Mouse (Mus musculus): ENCODE data around the gene Hist1h2bm. TPM values are rescaled to one million over a fixed set of nuclear protein-coding genes. Genes with fewer than 3 reads are reported as not detected.
A peak's percentile ranks its signal among the peaks of the same experiment; 100 is the strongest.
"Not testable (repeated sequence)": the region's sequence is repeated elsewhere in the genome, so short reads cannot be mapped to it uniquely, and the experiment has no call there.

Hist1h2bm gene
- polyA plus RNA-seq, 1 experiment from 2014 or later: 1.4 TPM

- peak; percentile 78 for ATAC-seq (ENCODE audit: insufficient number of reproducible peaks, low FRiP score)
- peaks cover 8% of the 10 kb centered on the region for H3K4me1 ChIP-seq (replicated peaks)
- no peaks in the 10 kb centered on the region for H3K27me3 ChIP-seq (replicated peaks)
- peak overlapping the region; percentile 77 for H3K9ac ChIP-seq
- under 1% methylated on average over 21 of the region's 21 CpGs for WGBS
- H3K9me3 ChIP-seq (replicated peaks): no peaks in the 10 kb centered on the region
- no peaks in the 10 kb centered on the region for H3K36me3 ChIP-seq
- H3K27ac ChIP-seq (ENCODE audit: poor library complexity, severe bottlenecking): peak overlapping the region; percentile 94
- peak overlapping the region; percentile 77 for H3K4me2 ChIP-seq
- H3K4me3 ChIP-seq: peak overlapping the region; percentile 59
Observed at GRCm38 (mm10) chr13:21734010-21734905, 12.4 kb downstream of the Hist1h2bm start.

GRCm38 (mm10) chr13:21734906-21735767 lies 13.3 kb downstream of the Hist1h2bm start, which contains the start of gene Hist1h4j:
TSS of gene Hist1h4j (plus strand) at chr13:21735064.
- Histone ChIP-seq H3K27ac (ENCODE audit: poor library complexity, severe bottlenecking) (peak within 1 kb of the TSS; percentile 94), H3K4me2 (peak within 1 kb of the TSS; percentile 77), H3K4me3 (peak within 1 kb of the TSS; percentile 59), H3K9ac (peak within 1 kb of the TSS; percentile 77)
- H3K36me3 ChIP-seq; H3K4me1 ChIP-seq (replicated peaks); H3K9me3 ChIP-seq (replicated peaks); H3K27me3 ChIP-seq (replicated peaks): not testable (repeated sequence)
- peak; percentile 87 for ATAC-seq (ENCODE audit: insufficient number of reproducible peaks, low FRiP score)
- WGBS: under 1% methylated on average over 46 of the region's 56 CpGs

- no peaks in the 10 kb centered on the region for H3K36me3 ChIP-seq
- H3K9me3 ChIP-seq (replicated peaks): no peaks in the 10 kb centered on the region
- ATAC-seq (ENCODE audit: insufficient number of reproducible peaks, low FRiP score): no peak
- 73% methylated on average over 1 of the region's 1 CpGs for WGBS
- peaks cover 14% of the 10 kb centered on the region for H3K4me1 ChIP-seq (replicated peaks)
- no peak overlapping the region for H3K9ac ChIP-seq
- H3K4me2 ChIP-seq: no peak overlapping the region
- H3K4me3 ChIP-seq: no peak overlapping the region
- no peak overlapping the region for H3K27ac ChIP-seq (ENCODE audit: poor library complexity, severe bottlenecking)
- H3K27me3 ChIP-seq (replicated peaks): no peaks in the 10 kb centered on the region
Observed at GRCm38 (mm10) chr13:21745006-21745405, 23.2 kb downstream of the Hist1h2bm start.

- no peaks in the 10 kb centered on the region for H3K9me3 ChIP-seq (replicated peaks)
- WGBS: 9% methylated on average over 5 of the region's 5 CpGs
- peak overlapping the region; percentile 50 for H3K4me3 ChIP-seq
Observed at GRCm38 (mm10) chr13:21749387-21750158, 27.7 kb downstream of the Hist1h2bm start.

GRCm38 (mm10) chr13:21750159-21751017 lies 28.5 kb downstream of the Hist1h2bm start, which contains the start of gene Hist1h4k:
TSS of gene Hist1h4k (minus strand) at chr13:21750505.
- peak within 1 kb of the TSS; percentile 78 for H3K9ac ChIP-seq
- under 1% methylated on average over 48 of the region's 56 CpGs for WGBS
- H3K4me1 ChIP-seq (replicated peaks): peaks cover 18% of the 10 kb centered on the region
- H3K27me3 ChIP-seq (replicated peaks); H3K9me3 ChIP-seq (replicated peaks); H3K36me3 ChIP-seq: not testable (repeated sequence)
- peak; percentile 78 for ATAC-seq (ENCODE audit: insufficient number of reproducible peaks, low FRiP score)
- H3K4me3 ChIP-seq: peak within 1 kb of the TSS; percentile 50
- H3K4me2 ChIP-seq: peak within 1 kb of the TSS; percentile 87
- peak within 1 kb of the TSS; percentile 90 for H3K27ac ChIP-seq (ENCODE audit: poor library complexity, severe bottlenecking)

More at GRCm38 (mm10) chr13:21749387-21750158, 27.7 kb downstream of the Hist1h2bm start:
- no peaks in the 10 kb centered on the region for H3K27me3 ChIP-seq (replicated peaks)
- no peaks in the 10 kb centered on the region for H3K36me3 ChIP-seq
- H3K9ac ChIP-seq: peak overlapping the region; percentile 78
- no peak for ATAC-seq (ENCODE audit: insufficient number of reproducible peaks, low FRiP score)
- H3K27ac ChIP-seq (ENCODE audit: poor library complexity, severe bottlenecking): peak overlapping the region; percentile 90
- H3K4me1 ChIP-seq (replicated peaks): peaks cover 18% of the 10 kb centered on the region
- peak overlapping the region; percentile 87 for H3K4me2 ChIP-seq

GRCm38 (mm10) chr13:21751417-21751816 lies 29.6 kb downstream of the Hist1h2bm start:
- H3K27me3 ChIP-seq (replicated peaks): no peaks in the 10 kb centered on the region
- peaks cover 18% of the 10 kb centered on the region for H3K4me1 ChIP-seq (replicated peaks)
- no peaks in the 10 kb centered on the region for H3K36me3 ChIP-seq
- no peak overlapping the region for H3K4me2 ChIP-seq
- ATAC-seq (ENCODE audit: insufficient number of reproducible peaks, low FRiP score): no peak
- H3K4me3 ChIP-seq: no peak overlapping the region
- no peak overlapping the region for H3K9ac ChIP-seq
- no peaks in the 10 kb centered on the region for H3K9me3 ChIP-seq (replicated peaks)
- H3K27ac ChIP-seq (ENCODE audit: poor library complexity, severe bottlenecking): no peak overlapping the region

GRCm38 (mm10) chr13:21751827-21752226 lies 30.0 kb downstream of the Hist1h2bm start:
- Histone ChIP-seq H3K4me2 (peak overlapping the region; percentile 48), H3K27me3 (replicated peaks) (no peaks in the 10 kb centered on the region), H3K9ac (no peak overlapping the region), H3K36me3 (no peaks in the 10 kb centered on the region), H3K4me1 (replicated peaks) (peaks cover 18% of the 10 kb centered on the region), H3K9me3 (replicated peaks) (no peaks in the 10 kb centered on the region), H3K27ac (ENCODE audit: poor library complexity, severe bottlenecking) (peak overlapping the region; percentile 40; the same call in 1 of the 2 replicates), H3K4me3 (no peak overlapping the region)
- ATAC-seq (ENCODE audit: insufficient number of reproducible peaks, low FRiP score): no peak
- WGBS: 28% methylated on average over 3 of the region's 3 CpGs

GRCm38 (mm10) chr13:21752356-21752755 lies 30.5 kb downstream of the Hist1h2bm start:
- Histone ChIP-seq H3K4me3 (0 out of 2 replicates have a peak overlapping the region, but pooled peaks have one; percentile 6), H3K27me3 (replicated peaks) (no peaks in the 10 kb centered on the region), H3K4me2 (peak overlapping the region; percentile 48), H3K9me3 (replicated peaks) (no peaks in the 10 kb centered on the region), H3K36me3 (no peaks in the 10 kb centered on the region), H3K4me1 (replicated peaks) (peaks cover 16% of the 10 kb centered on the region), H3K9ac (peak overlapping the region; percentile 51; the same call in 1 of the 2 replicates), H3K27ac (ENCODE audit: poor library complexity, severe bottlenecking) (peak overlapping the region; percentile 66)
- ATAC-seq (ENCODE audit: insufficient number of reproducible peaks, low FRiP score): no peak
- WGBS: 23% methylated on average over 3 of the region's 3 CpGs

GRCm38 (mm10) chr13:21753051-21753523 lies 31.2 kb downstream of the Hist1h2bm start:
- no peak; the same call in 1 of the 2 replicates for ATAC-seq (ENCODE audit: insufficient number of reproducible peaks, low FRiP score)
- WGBS: 4% methylated on average over 10 of the region's 10 CpGs

More at GRCm38 (mm10) chr13:21753051-21753523, 31.2 kb downstream of the Hist1h2bm start:
- Histone ChIP-seq H3K4me3 (peak overlapping the region; percentile 49), H3K36me3 (no peaks in the 10 kb centered on the region), H3K27ac (ENCODE audit: poor library complexity, severe bottlenecking) (peak overlapping the region; percentile 96), H3K4me1 (replicated peaks) (peaks cover 13% of the 10 kb centered on the region), H3K4me2 (peak overlapping the region; percentile 86), H3K27me3 (replicated peaks) (no peaks in the 10 kb centered on the region), H3K9ac (peak overlapping the region; percentile 78), H3K9me3 (replicated peaks) (no peaks in the 10 kb centered on the region)
